Mouse (Mus musculus) ZHBTc4 (cell line): ENCODE measurements around the gene Gm3448.
A peak's percentile ranks its signal among the peaks of the same experiment; 100 is the strongest.
"Not testable (repeated sequence)": the region's sequence is repeated elsewhere in the genome, so short reads cannot be mapped to it uniquely, and the experiment has no call there.

Experiments used
- DNase-seq: peaks from one replicate; pipeline ENCODE4 v3.0.0-alpha.2; 2011; ENCODE audit warnings: low read depth, low spot score

Gene Gm3448

DNA sequence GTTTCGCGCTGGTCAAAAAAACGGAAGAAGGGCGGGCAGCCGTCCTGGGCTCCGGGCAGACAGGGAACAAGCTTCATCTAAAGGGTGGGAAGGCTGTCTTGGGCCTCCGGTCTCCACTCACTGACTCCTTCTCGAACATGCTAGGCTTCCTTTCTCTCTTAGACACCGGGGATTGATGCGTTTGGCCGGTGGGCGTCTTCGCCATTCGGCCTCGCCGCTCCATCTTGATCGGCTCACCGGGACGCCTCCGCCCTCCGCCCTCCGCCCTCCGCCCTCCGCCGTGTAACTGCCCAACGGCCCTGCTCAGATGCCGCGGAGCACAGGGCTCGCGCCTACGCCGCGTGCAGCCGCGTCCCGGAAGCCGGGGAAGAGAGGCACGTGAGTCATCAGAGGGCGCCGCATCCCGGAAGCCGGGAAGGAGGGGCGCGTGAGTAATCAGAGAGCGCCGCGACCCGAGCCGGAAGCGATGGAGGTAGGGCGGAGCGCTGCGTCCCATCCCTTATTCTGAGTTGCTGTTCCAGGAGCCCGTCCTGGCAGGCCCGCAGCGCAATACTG is at the start of gene Gm3448, which contains the start of the genes Ermard and Tcte3:
Gene Gm3448, minus strand, starts transcription at position 363 of the 555 bp plus-strand sequence.
Gene Ermard, plus strand, starts transcription at position 34 of the 555 bp plus-strand sequence.
Gene Tcte3, minus strand, starts transcription at position 314 of the 555 bp plus-strand sequence.
- not testable (repeated sequence) for DNase-seq

DNA sequence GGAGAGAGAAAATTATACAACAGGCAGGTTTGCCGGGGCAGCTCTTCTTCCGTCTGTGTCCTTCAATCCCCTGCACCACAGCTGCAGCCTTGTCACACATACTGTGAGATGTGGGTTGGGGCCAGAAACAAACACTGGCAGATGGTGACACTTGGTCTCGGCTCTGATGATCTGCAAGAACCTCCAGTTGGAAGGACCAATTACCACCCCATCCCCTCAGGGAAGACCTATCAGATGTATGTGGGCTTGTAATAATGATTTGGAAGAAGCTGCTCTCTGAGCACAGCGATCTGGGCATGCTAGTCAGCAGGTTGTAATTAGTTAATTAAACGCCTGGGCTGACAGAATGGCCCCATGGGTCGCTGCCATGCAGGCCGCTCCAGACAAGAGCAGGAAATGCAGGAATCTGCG is 47.3 kb upstream of the Gm3448 start:
- no peak for DNase-seq

DNA sequence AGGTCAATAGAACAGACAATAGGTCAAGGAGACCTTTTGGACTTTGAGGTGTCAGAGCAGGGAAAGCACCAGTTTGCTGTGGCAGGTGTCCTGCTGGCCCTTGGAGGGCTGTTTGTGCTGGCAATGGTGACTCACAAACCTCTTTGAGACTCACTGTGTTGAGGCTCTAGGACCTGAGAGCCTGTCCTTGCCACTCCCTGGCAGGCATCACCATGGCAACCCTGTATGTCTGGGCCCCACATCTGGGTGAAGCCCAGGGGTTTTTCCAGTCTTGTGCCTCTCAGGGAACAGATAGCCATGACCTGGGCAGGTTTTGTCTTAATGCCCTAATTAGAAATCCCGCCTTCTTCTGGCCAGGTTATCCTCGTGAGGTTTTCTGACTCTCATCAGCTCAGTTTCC is 46.8 kb upstream of the Gm3448 start:
- no peak for DNase-seq

- no peak for DNase-seq
Measured at GRCm38 (mm10) chr17:15085006-15085405, 43.7 kb upstream of the Gm3448 start.

DNA sequence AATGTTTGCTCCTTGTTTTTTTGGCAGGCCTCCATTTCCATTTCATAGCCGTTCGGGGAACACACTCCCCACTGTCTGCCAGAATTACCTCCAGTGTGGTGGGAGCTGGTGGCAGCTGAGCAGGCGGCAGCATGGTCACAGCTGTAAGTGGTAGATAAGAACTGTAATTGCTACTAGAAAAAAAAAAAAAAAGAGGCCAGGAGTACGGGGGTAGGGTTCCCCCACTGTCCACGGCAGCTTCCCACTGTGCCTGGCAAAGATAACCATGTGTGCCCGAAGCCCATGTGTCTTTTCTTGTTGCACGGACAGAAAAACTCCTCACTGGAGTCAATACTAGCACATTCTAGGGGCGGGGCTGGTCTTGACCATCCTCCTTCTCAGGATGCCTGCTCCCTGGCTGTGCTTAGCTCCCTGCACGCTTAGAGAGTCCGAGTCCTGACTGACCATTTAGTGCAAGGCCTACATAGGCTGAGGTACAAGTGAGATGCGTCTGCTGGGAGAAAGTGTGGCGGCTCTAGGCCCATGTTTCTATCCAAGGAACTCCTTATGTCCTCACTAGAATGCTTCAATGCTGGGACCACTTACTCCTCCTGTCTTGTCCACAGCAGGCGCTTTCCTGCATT is 43.0 kb upstream of the Gm3448 start:
- DNase-seq = no peak

GRCm38 (mm10) chr17:15077536-15077935 is 36.2 kb upstream of the Gm3448 start:
- DNase-seq = no peak

DNA sequence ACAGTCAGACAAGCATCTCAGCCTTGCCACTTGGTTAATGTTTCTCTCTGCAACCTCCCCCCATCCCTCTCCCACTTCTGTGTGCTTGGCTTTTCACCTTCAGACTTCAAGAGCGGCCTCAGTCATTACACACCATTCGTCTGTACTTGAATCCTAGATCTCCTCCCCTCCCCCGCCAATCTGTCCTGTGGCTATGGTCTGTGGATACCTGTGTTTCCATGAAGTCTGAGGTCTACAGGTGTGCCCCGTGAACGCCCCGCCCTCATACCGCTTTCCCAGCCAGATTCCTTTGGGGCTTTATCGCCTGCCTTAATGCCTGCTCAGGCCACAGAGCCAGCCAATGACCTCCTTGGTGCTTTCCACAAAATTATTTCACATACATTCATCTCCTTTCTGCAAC is 33.7 kb upstream of the Gm3448 start:
- no peak for DNase-seq

DNA sequence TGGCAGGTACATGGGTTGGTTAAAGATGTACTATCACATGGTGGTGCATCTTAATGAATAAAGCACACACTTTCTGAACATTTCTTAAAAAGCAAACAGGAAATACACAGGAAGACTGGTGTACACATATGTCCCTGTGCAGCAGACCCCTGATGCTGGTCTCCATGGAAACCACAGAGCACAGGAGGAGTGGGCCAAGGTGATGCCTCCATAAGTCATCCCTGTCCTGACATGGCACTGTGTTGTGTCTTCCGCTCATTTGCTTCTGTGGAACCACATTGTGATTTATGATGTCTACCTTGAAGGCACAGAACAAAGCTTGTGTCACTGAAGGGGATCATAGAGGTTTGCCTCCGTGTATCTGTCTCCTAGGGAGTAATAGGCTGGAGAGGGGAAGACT is 30.9 kb upstream of the Gm3448 start:
- DNase-seq = no peak

- DNase-seq = no peak
Measured at GRCm38 (mm10) chr17:15069124-15069523, 27.8 kb upstream of the Gm3448 start.

DNA sequence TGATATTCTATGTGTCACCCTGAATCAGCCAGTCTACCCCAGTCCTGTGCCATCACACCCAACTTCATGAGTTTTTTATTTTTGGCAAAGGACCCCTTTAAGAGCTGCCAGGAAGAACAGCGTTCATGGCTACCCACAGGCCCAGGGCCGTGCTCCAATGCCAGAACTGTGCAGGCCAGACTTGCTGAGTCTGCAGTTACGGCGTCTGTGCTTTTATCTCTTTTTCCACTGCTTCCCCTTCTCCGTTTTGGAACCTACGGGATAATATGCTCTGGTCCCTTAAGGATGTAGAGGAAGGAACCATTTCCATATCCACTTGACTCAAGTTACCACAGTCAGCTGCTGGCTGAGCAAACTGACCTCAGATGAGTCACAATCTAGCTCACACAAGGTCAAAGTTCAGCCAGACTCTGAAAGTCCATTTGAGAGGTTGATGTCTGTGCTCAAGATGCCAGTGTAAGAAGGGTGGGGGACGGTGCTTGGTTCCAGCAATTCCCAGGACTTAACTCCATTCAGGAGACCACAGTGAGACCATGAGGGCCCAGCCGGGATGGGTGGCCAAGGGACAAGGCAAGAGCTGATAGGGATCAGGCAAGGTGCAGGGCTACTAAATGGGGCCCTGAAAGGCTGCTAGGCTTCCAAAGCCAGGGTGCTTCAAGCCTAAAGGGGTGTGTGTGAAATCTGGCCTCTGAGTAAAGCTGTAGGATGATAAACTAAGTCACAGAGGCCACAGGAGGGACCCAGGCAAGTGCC is 26.9 kb upstream of the Gm3448 start:
- no peak for DNase-seq

DNA sequence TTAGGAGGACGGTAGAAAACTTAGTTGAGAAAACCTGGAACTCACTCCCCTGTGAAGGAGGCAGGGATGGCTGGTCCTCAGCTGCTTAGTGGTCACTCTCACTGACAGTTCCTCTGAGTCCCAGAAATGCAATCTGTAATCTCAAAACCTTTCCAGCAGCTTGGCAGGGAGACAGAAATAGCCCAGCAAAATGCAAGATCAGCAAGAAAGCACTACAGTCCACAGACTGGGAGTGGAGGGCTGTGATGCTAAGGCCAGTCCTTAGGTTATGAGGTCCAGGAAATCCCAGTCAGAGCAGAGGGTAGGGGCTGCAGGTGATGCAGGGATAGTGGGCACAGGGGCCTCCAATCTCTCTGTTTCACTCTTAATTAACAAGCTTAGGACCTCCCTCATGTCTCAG is 25.6 kb upstream of the Gm3448 start:
- no peak for DNase-seq

DNA sequence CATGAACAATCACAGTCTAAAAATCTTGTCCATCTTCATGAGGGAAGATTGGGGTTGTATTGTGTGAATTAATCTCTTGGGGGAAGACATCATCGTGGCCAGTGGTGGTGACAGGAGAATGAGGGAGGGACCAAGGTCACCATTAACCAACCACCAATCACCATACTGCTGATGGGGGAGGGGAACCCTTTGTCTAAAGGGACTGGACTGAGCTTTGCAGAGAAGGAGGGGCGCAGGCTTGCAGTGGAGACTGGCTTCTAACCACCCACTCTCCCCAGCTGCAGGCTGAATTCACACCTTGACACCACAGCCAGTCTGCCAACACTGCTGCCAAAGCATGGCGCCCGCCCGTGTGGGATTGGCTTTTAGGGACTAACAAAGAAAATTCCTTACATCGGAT is 24.7 kb upstream of the Gm3448 start:
- peak; percentile 49 for DNase-seq

GRCm38 (mm10) chr17:15065391-15066024 is 24.2 kb upstream of the Gm3448 start:
- DNase-seq = peak; percentile 83

GRCm38 (mm10) chr17:15060356-15060755 is 19.0 kb upstream of the Gm3448 start:
- no peak for DNase-seq

DNA sequence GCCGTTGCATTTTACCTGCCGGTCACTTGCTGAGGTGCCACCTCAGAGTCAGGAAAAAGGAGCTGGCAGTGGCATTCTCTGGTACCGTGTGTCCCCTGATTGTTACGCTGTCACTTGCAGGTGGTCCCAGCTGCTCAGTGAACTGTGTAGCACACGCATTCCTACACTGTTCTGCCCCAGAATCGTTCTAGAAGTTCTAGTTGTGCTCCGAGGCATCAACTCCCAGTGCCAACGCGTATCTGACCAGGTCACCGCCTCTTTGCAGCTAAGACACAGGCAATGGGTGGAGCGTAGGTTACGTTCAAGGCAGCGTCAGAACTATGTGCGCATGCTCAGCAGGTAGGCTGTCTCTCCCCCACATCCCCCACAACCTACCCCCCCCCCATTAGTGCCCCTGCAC is 18.3 kb upstream of the Gm3448 start:
- no peak for DNase-seq

DNA sequence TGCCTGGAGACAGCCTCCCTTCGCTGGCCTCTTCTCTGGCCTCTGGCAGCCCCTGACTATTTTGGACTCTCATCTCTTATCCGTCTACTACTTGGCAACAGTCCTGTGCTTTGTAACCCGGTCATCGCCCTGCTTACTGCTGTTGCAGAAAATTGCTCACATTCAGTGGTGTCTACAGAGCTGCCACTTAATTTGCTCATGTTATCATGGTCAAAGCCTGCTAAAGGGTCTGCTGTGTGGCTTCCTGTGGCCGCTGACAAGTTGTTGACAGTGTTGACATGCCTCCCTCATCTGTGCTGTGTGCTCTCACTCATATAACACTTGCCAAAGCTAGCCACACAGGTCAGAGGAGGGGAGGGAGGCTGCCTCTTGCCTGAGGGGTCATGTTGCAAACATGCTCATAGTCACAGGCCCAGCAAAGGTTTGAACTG is 16.8 kb upstream of the Gm3448 start:
- DNase-seq = no peak

- DNase-seq = no peak
Measured at GRCm38 (mm10) chr17:15055925-15056324, 14.6 kb upstream of the Gm3448 start.

DNA sequence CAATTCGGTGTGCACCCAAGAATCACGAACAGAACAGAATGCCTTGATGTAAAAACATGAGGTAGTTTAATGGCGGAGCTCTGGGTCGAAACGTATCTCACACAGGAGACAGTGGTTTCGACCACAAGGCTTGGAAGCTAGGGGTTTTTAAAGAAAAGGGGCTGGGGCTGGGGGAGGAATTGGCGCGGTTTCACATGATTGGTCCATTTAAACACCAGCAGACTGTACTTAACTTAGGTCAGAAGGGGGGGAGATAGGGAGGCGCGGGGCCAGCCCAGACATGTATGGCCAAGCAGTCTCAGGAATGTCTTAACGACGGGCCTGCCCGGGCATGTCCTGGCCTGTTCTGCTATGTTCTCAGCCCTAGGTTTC is 12.5 kb upstream of the Gm3448 start:
- not testable (repeated sequence) for DNase-seq

DNA sequence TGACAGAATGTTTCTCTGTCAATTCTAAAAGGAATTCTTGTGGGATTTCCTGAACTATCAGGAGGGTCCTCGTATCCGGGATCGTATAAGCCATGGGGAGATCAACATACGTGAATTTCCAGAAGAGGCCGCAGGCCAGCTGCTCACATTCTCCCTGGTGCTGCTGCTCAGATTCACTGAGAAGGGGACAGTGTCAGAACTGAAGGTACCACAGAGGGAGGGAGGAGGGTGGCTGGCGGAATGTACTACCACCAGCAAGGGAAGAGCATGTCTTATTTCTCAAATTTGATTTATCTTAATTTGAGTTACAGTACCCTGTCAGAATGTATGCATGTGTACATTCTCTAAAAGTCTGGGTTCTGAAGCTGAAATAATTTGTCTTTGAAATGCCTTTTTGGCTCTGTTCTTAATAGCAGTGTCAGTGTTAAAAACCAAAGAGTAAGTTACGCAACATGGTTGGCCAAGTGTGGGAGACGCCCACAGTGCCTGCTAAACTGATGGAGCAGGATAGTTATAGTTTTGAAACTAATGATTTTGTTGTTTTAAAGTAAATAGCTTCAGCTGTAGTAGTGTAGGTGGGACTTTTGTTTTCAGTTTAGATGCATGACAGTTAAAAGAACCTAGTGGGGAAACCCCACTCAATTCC is 12.0 kb upstream of the Gm3448 start:
- DNase-seq = not testable (repeated sequence)

GRCm38 (mm10) chr17:15052766-15053165 is 11.4 kb upstream of the Gm3448 start:
- peak; percentile 40 for DNase-seq

GRCm38 (mm10) chr17:15050338-15050737 is 9.0 kb upstream of the Gm3448 start:
- not testable (repeated sequence) for DNase-seq

DNA sequence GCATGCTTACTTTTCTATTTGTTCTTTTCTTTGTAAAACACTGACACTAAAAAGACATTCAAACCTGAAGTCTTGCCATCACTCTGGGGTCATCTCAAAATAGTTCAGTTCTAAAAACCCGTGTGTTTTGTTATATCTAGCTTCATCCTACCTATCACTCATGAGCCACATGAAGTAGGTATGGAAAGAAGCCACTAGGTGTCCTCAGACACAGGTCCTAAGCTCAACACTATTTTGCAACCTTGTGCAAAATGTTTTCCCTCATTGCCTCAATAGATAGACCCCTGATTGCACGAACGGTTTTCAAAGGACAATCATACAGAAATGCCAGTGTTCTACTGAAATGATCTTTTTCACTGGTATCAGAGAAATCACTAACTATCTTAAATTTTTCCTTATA is 882 bp downstream of the Gm3448 start:
- DNase-seq = not testable (repeated sequence)
